In the genomic region with DNA sequence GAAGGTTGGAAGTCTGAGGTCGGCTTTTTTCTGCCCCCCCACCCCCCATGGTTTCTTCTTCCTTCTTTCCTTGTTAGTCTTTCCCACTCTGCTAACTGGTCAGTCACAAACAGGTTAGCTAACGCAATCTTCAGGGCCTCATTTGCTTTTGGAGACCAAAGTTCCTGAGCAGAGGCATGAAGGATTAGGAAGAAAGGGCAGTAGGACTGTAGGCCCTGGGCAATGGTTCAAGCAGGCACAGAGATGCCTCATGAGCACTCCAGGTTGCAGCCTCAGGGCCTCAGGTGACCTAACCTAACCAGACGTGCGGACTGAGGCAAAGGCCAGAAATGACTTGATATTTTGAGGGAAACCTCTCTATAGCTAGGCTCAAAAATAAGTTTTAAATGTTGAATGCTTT, we compare ENCODE assay signal across 38 mouse cellular contexts. TPM values are rescaled to one million over a fixed set of nuclear protein-coding genes. Genes with fewer than 3 reads are reported as not detected.
"Had no signal": no experiment of that assay in that cellular context is flagged by ENCODE, and none has a peak within 500 bp of the region (broad histone marks: within the 10 kb centered on the region; RNA-seq: fewer than 3 reads in every experiment).

No protein-coding gene starts in this region.

- H3K4me2 ChIP-seq: heart, embryonic 11.5 days; heart, embryonic 12.5 days; heart, embryonic 13.5 days; heart, embryonic 15.5 days; hindbrain, embryonic 12.5 days; hindbrain, embryonic 13.5 days; hindbrain, embryonic 14.5 days; hindbrain, embryonic 15.5 days; intestine, embryonic 15.5 days; kidney, embryonic 15.5 days had no signal

- H3K27ac ChIP-seq: heart, embryonic 10.5 days; heart, embryonic 13.5 days; heart, embryonic 15.5 days; hindbrain, embryonic 10.5 days; hindbrain, embryonic 12.5 days; hindbrain, embryonic 13.5 days; hindbrain, embryonic 14.5 days; hindbrain, embryonic 15.5 days; hindbrain, postnatal 0 days; intestine, embryonic 15.5 days; kidney, embryonic 15.5 days; kidney, postnatal 0 days; layer of hippocampus, adult 2 months; left cerebral cortex, adult 2 months had no signal

- H3K4me1 ChIP-seq: heart, embryonic 10.5 days; heart, embryonic 12.5 days; heart, embryonic 13.5 days; heart, embryonic 15.5 days; hindbrain, embryonic 10.5 days; hindbrain, embryonic 12.5 days; hindbrain, embryonic 13.5 days; hindbrain, embryonic 15.5 days; intestine, embryonic 15.5 days; kidney, embryonic 15.5 days had no signal

- H3K9ac ChIP-seq: heart, embryonic 12.5 days; heart, embryonic 13.5 days; heart, embryonic 15.5 days; hindbrain, embryonic 12.5 days; hindbrain, embryonic 13.5 days; hindbrain, embryonic 14.5 days; hindbrain, embryonic 15.5 days; intestine, embryonic 15.5 days; kidney, embryonic 15.5 days had no signal

- ATAC-seq: hindbrain, embryonic 16.5 days; hindbrain, postnatal 0 days; inflammation-experienced regulatory T-cells, adult 6 months; intestine, embryonic 15.5 days; intestine, embryonic 16.5 days; intestine, postnatal 0 days had no signal

- H3K4me3 ChIP-seq: heart, embryonic 10.5 days; heart, embryonic 12.5 days; heart, embryonic 13.5 days; heart, embryonic 15.5 days; hindbrain, embryonic 10.5 days; hindbrain, embryonic 12.5 days; hindbrain, embryonic 13.5 days; hindbrain, embryonic 15.5 days; intestine, embryonic 15.5 days; kidney, embryonic 15.5 days; layer of hippocampus, adult 2 months; left cerebral cortex, adult 2 months had no signal

- H3K27me3 ChIP-seq: heart, embryonic 12.5 days; heart, embryonic 15.5 days; hindbrain, embryonic 12.5 days; hindbrain, embryonic 13.5 days; hindbrain, embryonic 15.5 days; intestine, embryonic 15.5 days; kidney, embryonic 15.5 days had no signal

- H3K36me3 ChIP-seq: heart, embryonic 10.5 days; heart, embryonic 12.5 days; heart, embryonic 13.5 days; heart, embryonic 15.5 days; hindbrain, embryonic 10.5 days; hindbrain, embryonic 12.5 days; hindbrain, embryonic 13.5 days; hindbrain, embryonic 15.5 days; intestine, embryonic 15.5 days; kidney, embryonic 15.5 days had no signal

- DNase-seq: heart, postnatal 14 days; heart, postnatal 36 days; heart, postnatal 4 days; kidney, adult 11 months; kidney, adult 18-20 months; kidney, adult 2 months; kidney, adult 8-10 months; kidney, adult 9 months; kidney, postnatal 10 days; kidney, postnatal 14 days; kidney, postnatal 25 days; kidney, postnatal 36 days; kidney, postnatal 4 days; layer of hippocampus, adult 9-11 months; layer of hippocampus, postnatal 36 days had no signal

- H3K9me3 ChIP-seq: heart, embryonic 10.5 days; heart, embryonic 12.5 days; heart, embryonic 13.5 days; heart, embryonic 15.5 days; hindbrain, embryonic 10.5 days; hindbrain, embryonic 12.5 days; hindbrain, embryonic 13.5 days; hindbrain, embryonic 15.5 days; intestine, embryonic 15.5 days; kidney, embryonic 15.5 days had no signal

RNA-seq across cellular contexts. Expression of a gene that starts 24.7 kb away (rescaled TPM):
- total RNA-seq: heart, postnatal 14 days; hematopoietic stem cell, adult 5-6 weeks; hindbrain, postnatal 0 days had no signal
- polyA plus RNA-seq: heart, embryonic 10.5 days; heart, embryonic 11.5 days; heart, embryonic 13.5 days; inflammation-experienced regulatory T-cells, adult 6 months; intestine, embryonic 14.5 days; intestine, postnatal 0 days; kidney, embryonic 15.5 days; kidney, embryonic 16.5 days had no signal
